ENCODE assay signal across 31 mouse cellular contexts in the genomic region with DNA sequence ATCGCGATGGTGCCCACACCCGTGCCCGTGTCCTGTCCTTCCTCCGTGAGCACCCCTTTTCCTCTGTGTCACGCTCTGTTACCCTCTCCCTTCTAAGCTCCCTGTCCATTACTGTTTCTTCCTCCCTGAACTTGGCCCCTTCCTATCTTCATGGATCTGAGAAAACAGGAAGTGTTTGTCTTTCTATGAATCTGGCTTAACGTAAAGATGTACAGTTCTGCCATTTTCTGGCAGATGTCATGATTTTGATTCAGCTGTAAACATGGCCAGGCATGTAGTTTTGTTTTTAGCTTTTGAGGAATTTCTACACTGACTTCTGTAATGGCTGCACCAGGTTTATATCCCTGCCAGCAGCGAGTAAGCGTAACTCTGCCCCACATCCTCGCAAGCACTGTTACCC. TPM values are rescaled to one million over a fixed set of nuclear protein-coding genes. Genes with fewer than 3 reads are reported as not detected.
A peak's percentile ranks its signal among the peaks of the same experiment; 100 is the strongest.
DNase-seq lines count a peak whose midpoint lies in the region; ATAC-seq and TF ChIP-seq lines count a peak whose summit lies in the region.
"Had no signal": no experiment of that assay in that cellular context is flagged by ENCODE, and none has a peak within 500 bp of the region (broad histone marks: within the 10 kb centered on the region; RNA-seq: fewer than 3 reads in every experiment).

No protein-coding gene starts in this region.

- DNase-seq in MEL (ENCODE audit: low read depth, low spot score), result peak; percentile 75
- DNase-seq in cerebellum, adult 8-10 months, result no peak
- no peak for DNase-seq in layer of hippocampus, postnatal 25 days (ENCODE audit: extremely low spot score in 1 of 2, low spot score in 1 of 2)
- DNase-seq: cerebellum, adult 11 months; cerebellum, adult 2 months; cerebellum, postnatal 10 days; cerebellum, postnatal 36 days; embryo, embryonic 11 days; gastrocnemius, postnatal 10 days had no signal

- TF ChIP-seq CTCF in MEL (IDR thresholded peaks at IDR 0.05 in 2 of 3, conservative IDR thresholded peaks at IDR 0.05 in 1 of 3; ENCODE audit: control insufficient read depth in 1 of 3, insufficient read depth in 1 of 3, low read depth in 2 of 3, low read length in 3 of 3, poor library complexity in 1 of 3, severe bottlenecking in 1 of 3), result no peak
- TF ChIP-seq CTCF in embryonic fibroblast, embryonic 13.5 days (IDR thresholded peaks at IDR 0.05; ENCODE audit: borderline replicate concordance, insufficient read depth, low read length), result no peak

- H3K79me2 ChIP-seq in MEL (ENCODE audit: control insufficient read depth, insufficient read depth, low read length, poor library complexity), result no peaks in the 10 kb centered on the region

- H3K27me3 ChIP-seq in megakaryocyte, embryonic 14.5 days (replicated peaks), result no peaks in the 10 kb centered on the region
- no peaks in the 10 kb centered on the region for H3K27me3 ChIP-seq in MEL (ENCODE audit: control insufficient read depth in 1 of 2, insufficient read depth in 2 of 2, low read length in 2 of 2)
- H3K27me3 ChIP-seq: embryonic facial prominence, embryonic 15.5 days; forebrain, embryonic 12.5 days; forebrain, embryonic 15.5 days; heart, embryonic 15.5 days; hindbrain, embryonic 13.5 days; intestine, embryonic 15.5 days had no signal

- H3K4me3 ChIP-seq in megakaryocyte, embryonic 14.5 days (replicated peaks), result peak overlapping the region; percentile 44
- no peak overlapping the region for H3K4me3 ChIP-seq in MEL (ENCODE audit: control insufficient read depth in 1 of 2, insufficient read depth in 1 of 2, low read depth in 2 of 2, low read length in 2 of 2)
- no peak overlapping the region for H3K4me3 ChIP-seq in embryonic fibroblast, embryonic 13.5 days (ENCODE audit: insufficient read depth, low read length)
- H3K4me3 ChIP-seq: embryonic facial prominence, embryonic 15.5 days; erythroblast, embryonic 14.5 days; forebrain, embryonic 12.5 days; forebrain, embryonic 15.5 days; heart, adult 2 months; heart, embryonic 10.5 days; heart, embryonic 15.5 days; hindbrain, embryonic 10.5 days; hindbrain, embryonic 13.5 days; intestine, embryonic 15.5 days had no signal

- H3K27ac ChIP-seq in MEL (ENCODE audit: control insufficient read depth, low read depth, low read length), result peak overlapping the region; percentile 25
- peak overlapping the region; percentile 1; the same call in 1 of the 2 replicates for H3K27ac ChIP-seq in embryonic fibroblast, embryonic 13.5 days (ENCODE audit: insufficient read depth, low read length)
- H3K27ac ChIP-seq: embryonic facial prominence, embryonic 15.5 days; forebrain, embryonic 12.5 days; forebrain, embryonic 15.5 days; heart, adult 2 months; heart, embryonic 10.5 days; heart, embryonic 15.5 days; hindbrain, embryonic 10.5 days; hindbrain, embryonic 13.5 days; intestine, embryonic 15.5 days had no signal

- peaks cover 97% of the 10 kb centered on the region for H3K36me3 ChIP-seq in megakaryocyte, embryonic 14.5 days (replicated peaks; ENCODE audit: low read length)
- peaks cover 0 to 17% of the 10 kb centered on the region in 2 experiments; a peak in 2 of 4 replicates for H3K36me3 ChIP-seq in MEL (ENCODE audit: control insufficient read depth in 1 of 2, insufficient read depth in 2 of 2, low read length in 2 of 2)

- no peak for TF ChIP-seq POLR2A in MEL (IDR thresholded peaks at IDR 0.05; ENCODE audit: control insufficient read depth in 1 of 2, insufficient read depth in 1 of 2, low read depth in 1 of 2, low read length in 2 of 2, poor library complexity in 1 of 2)
- no peak for TF ChIP-seq POLR2A in embryonic fibroblast, embryonic 13.5 days (IDR thresholded peaks at IDR 0.05; ENCODE audit: low read depth, low read length)

- no peak for TF ChIP-seq RAD21 in MEL (IDR thresholded peaks at IDR 0.05; ENCODE audit: low read depth, low read length)

- peak; percentile 63 to 66; a peak in 3 of 4 replicates for TF ChIP-seq EP300 in MEL (IDR thresholded peaks at IDR 0.05; ENCODE audit: low read depth in 1 of 2, low read length in 2 of 2)

- H3K4me1 ChIP-seq in megakaryocyte, embryonic 14.5 days, result peaks cover 32% of the 10 kb centered on the region
- peaks cover 7 to 25% of the 10 kb centered on the region in 2 experiments for H3K4me1 ChIP-seq in MEL (ENCODE audit: control insufficient read depth in 1 of 2, insufficient read depth in 2 of 2, low read length in 2 of 2)
- peaks cover 7% of the 10 kb centered on the region for H3K4me1 ChIP-seq in embryonic fibroblast, embryonic 13.5 days (ENCODE audit: control insufficient read depth, insufficient read depth, low read length)
- H3K4me1 ChIP-seq: embryonic facial prominence, embryonic 15.5 days; forebrain, embryonic 12.5 days; hindbrain, embryonic 13.5 days; intestine, embryonic 15.5 days had no signal

- no peak for ATAC-seq in megakaryocyte, adult 5-6 weeks (ENCODE audit: poor library complexity, severe bottlenecking)
- ATAC-seq: CD4-positive, CD25-positive, alpha-beta regulatory T cell, adult 4 months; forebrain, embryonic 15.5 days; hindbrain, embryonic 16.5 days; intestine, embryonic 15.5 days had no signal

- H3K9me3 ChIP-seq in megakaryocyte, embryonic 14.5 days, result no peaks in the 10 kb centered on the region
- no peaks in the 10 kb centered on the region for H3K9me3 ChIP-seq in MEL (replicated peaks; ENCODE audit: insufficient read depth, low read length)
- H3K9me3 ChIP-seq: embryonic facial prominence, embryonic 15.5 days; forebrain, embryonic 12.5 days; forebrain, embryonic 15.5 days; heart, embryonic 10.5 days; heart, embryonic 15.5 days; hindbrain, embryonic 10.5 days; hindbrain, embryonic 13.5 days; intestine, embryonic 15.5 days had no signal

- no peak overlapping the region for H3K9ac ChIP-seq in MEL (ENCODE audit: control insufficient read depth, low read depth, low read length, poor library complexity, severe bottlenecking)
- H3K9ac ChIP-seq: embryonic facial prominence, embryonic 15.5 days; forebrain, embryonic 12.5 days; forebrain, embryonic 15.5 days; heart, embryonic 15.5 days; hindbrain, embryonic 13.5 days; intestine, embryonic 15.5 days had no signal

TF ChIP-seq in MEL, 35 proteins besides CTCF, POLR2A, EP300 and RAD21:
- no peak for TF ChIP-seq TBP (IDR thresholded peaks at IDR 0.05; ENCODE audit: low read depth, low read length)
- no peak for TF ChIP-seq USF1 (IDR thresholded peaks at IDR 0.05; ENCODE audit: low read depth, low read length)
- peak; percentile 73 for TF ChIP-seq GATA1 (IDR thresholded peaks at IDR 0.05; ENCODE audit: low read depth, low read length)
- TF ChIP-seq UBTF (IDR thresholded peaks at IDR 0.05; ENCODE audit: borderline replicate concordance, insufficient read depth, low read depth, low read length), result no peak
- TF ChIP-seq E2F4 (IDR thresholded peaks at IDR 0.05; ENCODE audit: borderline replicate concordance, low read depth, low read length), result no peak
- 0 out of 2 replicates have a peak, but pooled peaks have one; percentile 39 for TF ChIP-seq MXI1 (IDR thresholded peaks at IDR 0.05; ENCODE audit: low read depth, low read length)
- TF ChIP-seq ZKSCAN1 (IDR thresholded peaks at IDR 0.05; ENCODE audit: low read depth, low read length), result no peak
- TF ChIP-seq JUND (IDR thresholded peaks at IDR 0.05; ENCODE audit: low read depth, low read length), result no peak
- no peak; the same call in 1 of the 2 replicates for TF ChIP-seq TCF12 (IDR thresholded peaks at IDR 0.05; ENCODE audit: low read depth, low read length)
- TF ChIP-seq HCFC1 (IDR thresholded peaks at IDR 0.05; ENCODE audit: low read depth, low read length), result no peak
- TF ChIP-seq POLR2AphosphoS2 (IDR thresholded peaks at IDR 0.05; ENCODE audit: low read length), result no peak
- no peak for TF ChIP-seq MAZ (IDR thresholded peaks at IDR 0.05; ENCODE audit: low read depth, low read length)
- TF ChIP-seq BHLHE40 (IDR thresholded peaks at IDR 0.05; ENCODE audit: borderline replicate concordance, low read depth, low read length), result no peak
- no peak for TF ChIP-seq SMC3 (IDR thresholded peaks at IDR 0.05; ENCODE audit: low read depth, low read length)
- no peak for TF ChIP-seq CHD2 (IDR thresholded peaks at IDR 0.05; ENCODE audit: low read length)
- TF ChIP-seq ELF1 (IDR thresholded peaks at IDR 0.05; ENCODE audit: low read depth, low read length), result no peak; the same call in 1 of the 2 replicates
- TF ChIP-seq ZC3H11A (IDR thresholded peaks at IDR 0.05; ENCODE audit: low read depth, low read length), result no peak
- no peak; the same call in 1 of the 2 replicates for TF ChIP-seq MAX (IDR thresholded peaks at IDR 0.05; ENCODE audit: low read length)
- peak; percentile 94 for TF ChIP-seq RCOR1 (IDR thresholded peaks at IDR 0.05; ENCODE audit: low read depth, low read length)
- no peak for TF ChIP-seq MYB (IDR thresholded peaks at IDR 0.05; ENCODE audit: low read depth, low read length)
- TF ChIP-seq SIN3A (IDR thresholded peaks at IDR 0.05; ENCODE audit: low read length), result peak; percentile 67; the same call in 1 of the 2 replicates
- no peak for TF ChIP-seq USF2 (IDR thresholded peaks at IDR 0.05; ENCODE audit: borderline replicate concordance in 1 of 2, insufficient read depth in 1 of 2, low read depth in 1 of 2, low read length in 2 of 2)
- TF ChIP-seq KAT2A (conservative IDR thresholded peaks at IDR 0.05; ENCODE audit: low read depth, low read length), result no peak
- TF ChIP-seq ETS1 (IDR thresholded peaks at IDR 0.05; ENCODE audit: low read depth, low read length), result peak; percentile 59

RNA-seq across cellular contexts. Expression of a gene that starts 21.1 kb away (rescaled TPM):
- not detected in 2 replicates for polyA plus RNA-seq in megakaryocyte, embryonic 14.5 days (2012; ENCODE audit: insufficient read depth, low replicate concordance)
- not detected in 2 replicates for total RNA-seq in megakaryocyte, adult 5-6 weeks (2015)
- total RNA-seq in megakaryocyte, adult 5-6 weeks (2017), result not detected in 2 replicates
- not detected in 2 replicates for total RNA-seq in MEL (2012; rRNA removed)
- polyA plus RNA-seq in MEL (2012; ENCODE audit: insufficient read depth in 1 of 2, insufficient read length in 2 of 2, low read depth in 1 of 2, low replicate concordance in 2 of 2, missing spikeins in 1 of 2), result under 1 TPM in 1 of 2 experiments, not detected in 1; 0.15 TPM
- not detected in 2 replicates for polyA plus RNA-seq in embryonic fibroblast, embryonic 13.5 days (2011; ENCODE audit: insufficient read length, low read depth, missing spikeins)
- total RNA-seq in layer of hippocampus, postnatal 25 days (2021), result under 1 TPM in 1 of 2 experiments, not detected in 1; 0.20 TPM
- total RNA-seq: adrenal gland, postnatal 14 days; gastrocnemius, adult 18-20 months; gastrocnemius, postnatal 10 days; gastrocnemius, postnatal 36 days; granulocyte monocyte progenitor cell, adult 5-6 weeks; heart, adult 2 months; heart, postnatal 10 days; heart, postnatal 36 days had no signal
- polyA plus RNA-seq: CD4-positive, CD25-positive, alpha-beta regulatory T cell, adult 4 months; cerebellum, adult 2 months; embryonic facial prominence, embryonic 11.5 days; erythroblast, embryonic 14.5 days; heart, adult 2 months had no signal
